Mouse (Mus musculus) heart, postnatal 0 days (tissue): ENCODE measurements around the gene Clnk.

Experiments
- CTCF ChIP-seq: IDR thresholded peaks from 2 replicates; pipeline ENCODE4 v1.5.1; 2016; ENCODE audit warnings: antibody characterized with exemption, control low read depth, low read depth
- EP300 ChIP-seq: IDR thresholded peaks from 2 replicates; pipeline ENCODE4 v1.6.1; 2016; ENCODE audit warnings: antibody characterized with exemption, low read depth

DNA sequence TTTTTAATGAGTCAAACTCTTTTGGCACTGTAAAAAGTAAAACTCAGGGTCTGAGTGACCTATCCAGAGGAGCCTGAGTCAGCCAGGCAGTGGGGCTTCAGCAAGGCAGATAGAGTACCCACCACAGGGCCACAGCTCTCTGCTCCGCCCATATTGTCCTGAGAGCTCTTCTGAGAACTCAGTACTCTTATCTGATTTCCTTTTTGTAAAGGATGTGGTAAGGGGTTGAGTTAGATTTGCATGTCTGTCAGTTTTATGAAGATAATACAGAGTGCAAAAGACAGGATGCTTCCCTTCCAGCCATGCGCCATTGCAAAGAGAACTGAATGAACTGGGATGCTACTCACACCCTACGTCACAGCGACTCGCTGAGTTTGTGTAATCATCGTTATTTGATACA, 12.0 kb downstream of the Clnk start:
- TF ChIP-seq CTCF (no peak), EP300 (no peak)
